Comparison of ENCODE assay signal across 19 mouse cellular contexts in the genomic region with DNA sequence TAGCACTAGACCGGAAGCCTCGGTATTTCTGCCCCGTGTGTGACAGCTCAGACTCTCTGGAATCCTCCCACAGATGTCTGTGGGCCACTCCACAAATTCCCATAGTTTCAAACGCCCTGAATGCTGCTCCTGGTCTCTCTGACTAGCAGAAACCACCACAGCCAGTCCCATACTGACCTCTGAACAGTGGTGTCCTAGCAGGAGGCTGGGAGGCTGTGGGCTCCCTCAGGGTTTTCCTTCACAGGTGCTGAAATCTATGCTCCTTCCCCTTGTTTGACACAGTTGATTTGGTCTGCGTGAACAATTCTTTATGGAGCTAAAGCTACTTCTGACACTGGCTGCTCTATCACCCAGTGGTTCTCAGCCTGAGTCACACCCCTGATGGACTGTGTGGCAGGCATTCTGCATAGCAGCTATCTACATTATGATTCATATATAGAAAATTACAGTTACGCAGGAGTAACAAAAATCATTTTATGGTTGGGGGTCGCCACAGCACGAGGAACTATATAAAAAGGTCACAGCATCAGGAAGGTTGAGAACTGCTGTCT.
"Had no signal": no experiment of that assay in that cellular context is flagged by ENCODE, and none has a peak within 500 bp of the region (broad histone marks: within the 10 kb centered on the region; RNA-seq: fewer than 3 reads in every experiment).

No protein-coding gene starts in this region.

- ATAC-seq: midbrain, embryonic 13.5 days; midbrain, embryonic 15.5 days had no signal

- H3K27me3 ChIP-seq: megakaryocyte, embryonic 14.5 days; midbrain, embryonic 13.5 days; midbrain, embryonic 15.5 days; neural tube, embryonic 13.5 days; neural tube, embryonic 15.5 days had no signal

- H3K27ac ChIP-seq: macrophage; midbrain, embryonic 13.5 days; midbrain, embryonic 15.5 days; neural tube, embryonic 13.5 days; neural tube, embryonic 15.5 days had no signal

- DNase-seq: lung, adult 18-20 months; lung, embryonic 14.5 days; lung, postnatal 10 days; lung, postnatal 36 days; retina, postnatal 1 day; right cerebral cortex, adult 18-20 months; right cerebral cortex, postnatal 25 days; right cerebral cortex, postnatal 4 days; spleen, adult 18-20 months; thymus, adult 18-20 months; thymus, postnatal 14 days; thymus, postnatal 36 days had no signal

- H3K4me3 ChIP-seq: megakaryocyte, embryonic 14.5 days; midbrain, embryonic 13.5 days; midbrain, embryonic 15.5 days; neural tube, embryonic 13.5 days; neural tube, embryonic 15.5 days had no signal

- H3K4me1 ChIP-seq: midbrain, embryonic 13.5 days; midbrain, embryonic 15.5 days; neural tube, embryonic 13.5 days; neural tube, embryonic 15.5 days had no signal

- H3K9ac ChIP-seq: lung, embryonic 14.5 days; midbrain, embryonic 13.5 days; midbrain, embryonic 15.5 days; neural tube, embryonic 13.5 days; neural tube, embryonic 15.5 days had no signal

- H3K9me3 ChIP-seq: midbrain, embryonic 13.5 days; midbrain, embryonic 15.5 days; neural tube, embryonic 15.5 days had no signal

- H3K36me3 ChIP-seq: midbrain, embryonic 13.5 days; midbrain, embryonic 15.5 days had no signal

- H3K4me2 ChIP-seq: lung, embryonic 14.5 days; midbrain, embryonic 11.5 days; midbrain, embryonic 13.5 days; midbrain, embryonic 15.5 days; neural tube, embryonic 13.5 days; neural tube, embryonic 15.5 days had no signal
